8 mouse cellular contexts compared by ENCODE assay signal in genomic region chr6:28980750-28981584, GRCm38 (mm10).
DNase-seq lines count a peak whose midpoint lies in the region; ATAC-seq and TF ChIP-seq lines count a peak whose summit lies in the region.

No protein-coding gene starts in this region.

- TF ChIP-seq EP300 in stomach, postnatal 0 days (optimal IDR thresholded peaks at IDR 0.05), result no peak

- TF ChIP-seq CTCF in stomach, postnatal 0 days (IDR thresholded peaks at IDR 0.05; ENCODE audit: low read depth), result no peak

- WGBS in embryonic facial prominence, embryonic 14.5 days, result under 1% methylated on average over 50 of the region's 56 CpGs
- WGBS in hindbrain, embryonic 14.5 days, result under 1% methylated on average over 56 of the region's 56 CpGs
- under 1% methylated on average over 55 of the region's 56 CpGs for WGBS in midbrain, embryonic 11.5 days
- under 1% methylated on average over 56 of the region's 56 CpGs for WGBS in stomach, postnatal 0 days

- peak overlapping the region; percentile 38 for H3K9ac ChIP-seq in embryonic facial prominence, embryonic 14.5 days (ENCODE audit: low read depth, low read length)
- peak overlapping the region; percentile 88 for H3K9ac ChIP-seq in hindbrain, embryonic 14.5 days
- H3K9ac ChIP-seq in midbrain, embryonic 11.5 days (ENCODE audit: low read length), result peak overlapping the region; percentile 72
- no peak overlapping the region for H3K9ac ChIP-seq in stomach, postnatal 0 days (ENCODE audit: low read length)

- H3K27me3 ChIP-seq in megakaryocyte, embryonic 14.5 days (replicated peaks), result peaks cover 84% of the 10 kb centered on the region
- peaks cover 50% of the 10 kb centered on the region for H3K27me3 ChIP-seq in embryonic facial prominence, embryonic 14.5 days (replicated peaks; ENCODE audit: control insufficient read depth, insufficient read depth, low read length)
- 0 out of 2 replicates have a peak, but pooled peaks cover 4% of the 10 kb centered on the region for H3K27me3 ChIP-seq in hindbrain, embryonic 14.5 days (ENCODE audit: control insufficient read depth, insufficient read depth, low read length)
- peaks cover 25% of the 10 kb centered on the region for H3K27me3 ChIP-seq in midbrain, embryonic 11.5 days (ENCODE audit: control insufficient read depth, insufficient read depth, low read length)
- H3K27me3 ChIP-seq in stomach, postnatal 0 days (ENCODE audit: control insufficient read depth, insufficient read depth, low read length), result peaks cover 5% of the 10 kb centered on the region; the same call in 1 of the 2 replicates

- DNase-seq in embryonic facial prominence, embryonic 14.5 days (ENCODE audit: low spot score), result peak; percentile 78
- peak; percentile 78 for DNase-seq in hindbrain, embryonic 14.5 days (ENCODE audit: low spot score)
- DNase-seq in left cerebral cortex, adult 11 months (ENCODE audit: low spot score), result peak; percentile 77
- DNase-seq in midbrain, embryonic 11.5 days (ENCODE audit: low spot score, missing footprints), result peak; percentile 95
- peak; percentile 38 for DNase-seq in stomach, postnatal 0 days (ENCODE audit: low spot score)

- H3K4me2 ChIP-seq in embryonic facial prominence, embryonic 14.5 days (ENCODE audit: low read depth, low read length), result peak overlapping the region; percentile 87
- H3K4me2 ChIP-seq in hindbrain, embryonic 14.5 days (replicated peaks), result peak overlapping the region; percentile 94
- H3K4me2 ChIP-seq in midbrain, embryonic 11.5 days, result peak overlapping the region; percentile 92
- peak overlapping the region; percentile 67 for H3K4me2 ChIP-seq in stomach, postnatal 0 days (replicated peaks; ENCODE audit: low read depth)

- H3K36me3 ChIP-seq in megakaryocyte, embryonic 14.5 days (replicated peaks; ENCODE audit: low read length), result no peaks in the 10 kb centered on the region
- no peaks in the 10 kb centered on the region for H3K36me3 ChIP-seq in embryonic facial prominence, embryonic 14.5 days (ENCODE audit: control insufficient read depth, insufficient read depth, low read length)
- H3K36me3 ChIP-seq in hindbrain, embryonic 14.5 days (replicated peaks; ENCODE audit: control insufficient read depth, insufficient read depth), result no peaks in the 10 kb centered on the region
- H3K36me3 ChIP-seq in midbrain, embryonic 11.5 days (ENCODE audit: control insufficient read depth, insufficient read depth, low read length), result no peaks in the 10 kb centered on the region
- no peaks in the 10 kb centered on the region for H3K36me3 ChIP-seq in stomach, postnatal 0 days (ENCODE audit: control insufficient read depth, insufficient read depth, low read length)

- peaks cover 22% of the 10 kb centered on the region for H3K9me3 ChIP-seq in megakaryocyte, embryonic 14.5 days
- 0 out of 2 replicates have a peak, but pooled peaks cover 4% of the 10 kb centered on the region for H3K9me3 ChIP-seq in embryonic facial prominence, embryonic 14.5 days (ENCODE audit: control insufficient read depth, low read length)
- no peaks in the 10 kb centered on the region for H3K9me3 ChIP-seq in hindbrain, embryonic 14.5 days (ENCODE audit: control insufficient read depth, low read length)
- no peaks in the 10 kb centered on the region for H3K9me3 ChIP-seq in midbrain, embryonic 11.5 days (ENCODE audit: control insufficient read depth, low read length)
- H3K9me3 ChIP-seq in stomach, postnatal 0 days (ENCODE audit: control insufficient read depth, low read length), result no peaks in the 10 kb centered on the region

- no peak overlapping the region for H3K27ac ChIP-seq in embryonic facial prominence, embryonic 14.5 days (replicated peaks; ENCODE audit: low read depth, low read length)
- H3K27ac ChIP-seq in hindbrain, embryonic 14.5 days, result peak overlapping the region; percentile 85
- H3K27ac ChIP-seq in midbrain, embryonic 11.5 days (ENCODE audit: low read depth, low read length), result no peak overlapping the region; the same call in 1 of the 2 replicates
- no peak overlapping the region for H3K27ac ChIP-seq in stomach, postnatal 0 days (replicated peaks)

- no peak for ATAC-seq in megakaryocyte, adult 5-6 weeks (ENCODE audit: poor library complexity, severe bottlenecking)
- ATAC-seq in embryonic facial prominence, embryonic 14.5 days (ENCODE audit: low read depth), result peak; percentile 85
- ATAC-seq in hindbrain, embryonic 14.5 days (ENCODE audit: low FRiP score), result peak; percentile 87
- peak; percentile 84 for ATAC-seq in midbrain, embryonic 11.5 days (ENCODE audit: low FRiP score)
- peak; percentile 63 for ATAC-seq in stomach, postnatal 0 days (ENCODE audit: low FRiP score, low TSS enrichment)
- no peak for ATAC-seq in inflammation-experienced regulatory T-cells, adult 6 months

- peaks cover 12% of the 10 kb centered on the region for H3K4me1 ChIP-seq in megakaryocyte, embryonic 14.5 days
- peaks cover 3% of the 10 kb centered on the region; the same call in 1 of the 2 replicates for H3K4me1 ChIP-seq in embryonic facial prominence, embryonic 14.5 days (ENCODE audit: control insufficient read depth, insufficient read depth, low read length)
- peaks cover 8% of the 10 kb centered on the region; the same call in 1 of the 2 replicates for H3K4me1 ChIP-seq in hindbrain, embryonic 14.5 days (replicated peaks; ENCODE audit: control insufficient read depth, insufficient read depth, low read length)
- H3K4me1 ChIP-seq in midbrain, embryonic 11.5 days (ENCODE audit: control insufficient read depth, insufficient read depth, low read length), result peaks cover 4% of the 10 kb centered on the region
- no peaks in the 10 kb centered on the region for H3K4me1 ChIP-seq in stomach, postnatal 0 days (replicated peaks; ENCODE audit: control insufficient read depth, insufficient read depth)

- H3K4me3 ChIP-seq in megakaryocyte, embryonic 14.5 days (replicated peaks), result peak overlapping the region; percentile 69
- H3K4me3 ChIP-seq in embryonic facial prominence, embryonic 14.5 days (ENCODE audit: low read depth, low read length), result peak overlapping the region; percentile 43
- H3K4me3 ChIP-seq in hindbrain, embryonic 14.5 days (replicated peaks; ENCODE audit: low read length), result peak overlapping the region; percentile 43
- peak overlapping the region; percentile 55 for H3K4me3 ChIP-seq in midbrain, embryonic 11.5 days (ENCODE audit: low read depth, low read length)
- peak overlapping the region; percentile 41 for H3K4me3 ChIP-seq in stomach, postnatal 0 days (ENCODE audit: low read depth, low read length)

Comparison
In these comparisons a context has a peak if more than half of its experiments do, and no peak if none do; other contexts are left out.
1. ATAC-seq: peak in embryonic facial prominence, embryonic 14.5 days (single experiment), hindbrain, embryonic 14.5 days (single experiment), midbrain, embryonic 11.5 days (single experiment) and stomach, postnatal 0 days (single experiment); none in megakaryocyte, adult 5-6 weeks (single experiment) and inflammation-experienced regulatory T-cells, adult 6 months (single experiment).
2. DNase-seq: peak in every context shown above with its lines; median percentile 95 in midbrain, embryonic 11.5 days; 78 in embryonic facial prominence, embryonic 14.5 days; 78 in hindbrain, embryonic 14.5 days; 77 in left cerebral cortex, adult 11 months; 38 in stomach, postnatal 0 days.
3. Peak in every context shown above with its lines, with median percentiles within 50 percentile points of each other: H3K4me3 ChIP-seq and H3K4me2 ChIP-seq.